Mouse (Mus musculus) heart, postnatal 0 days (tissue): ENCODE results near the gene Tmem203. TPM values are rescaled to one million over a fixed set of nuclear protein-coding genes. Genes with fewer than 3 reads are reported as not detected.
A peak's percentile ranks its signal among the peaks of the same experiment; 100 is the strongest.

Experiments used
- ATAC-seq: fragments of 200-750 bp; cut with Nextera tagmentation; 2 replicates; pipeline ENCODE4 v1.8.0; 2017; ENCODE audit warnings: low read depth, moderate number of reproducible peaks, moderate library complexity; ENCODE audit not compliant: insufficient read depth
- DNase-seq: peaks from one replicate; pipeline ENCODE4 v3.0.0-alpha.2; 2016; ENCODE audit warnings: low spot score
- H3K27ac ChIP-seq: fragments of 300-500 bp; sonication (generic); 2 replicates; pipeline ENCODE4 v1.5.1; 2014; ENCODE audit warnings: low read depth, mild to moderate bottlenecking
- H3K27me3 ChIP-seq: fragments of 300-500 bp; sonication (generic); 2 replicates; pipeline ENCODE4 v1.6.1; 2014; ENCODE audit warnings: low read length, mixed read lengths; ENCODE audit not compliant: control insufficient read depth, insufficient read depth
- H3K36me3 ChIP-seq: fragments of 300-500 bp; sonication (generic); replicated peaks from 2 replicates; pipeline ENCODE4 v1.6.1; 2014; ENCODE audit warnings: low read length, mixed read lengths; ENCODE audit not compliant: control insufficient read depth, insufficient read depth
- H3K4me1 ChIP-seq: fragments of 300-500 bp; sonication (generic); 2 replicates; pipeline ENCODE4 v1.6.1; 2014; ENCODE audit warnings: antibody characterized with exemption; ENCODE audit not compliant: control insufficient read depth, insufficient read depth
- H3K4me2 ChIP-seq: fragments of 300-500 bp; sonication (generic); 2 replicates; pipeline ENCODE4 v1.6.1; 2014; ENCODE audit warnings: low read depth, mild to moderate bottlenecking, low read length, moderate library complexity
- H3K4me3 ChIP-seq: fragments of 300-500 bp; sonication (generic); 2 replicates; pipeline ENCODE4 v1.5.1; 2014; ENCODE audit warnings: low read depth, low read length
- H3K9ac ChIP-seq: fragments of 300-500 bp; sonication (generic); replicated peaks from 2 replicates; pipeline ENCODE4 v1.6.1; 2014; ENCODE audit warnings: low read depth, low read length, mixed read lengths
- H3K9me3 ChIP-seq: fragments of 300-500 bp; sonication (generic); replicated peaks from 2 replicates; pipeline ENCODE4 v1.6.1; 2016; ENCODE audit warnings: low read length; ENCODE audit not compliant: control insufficient read depth
- CTCF ChIP-seq: IDR thresholded peaks from 2 replicates; pipeline ENCODE4 v1.5.1; 2016; ENCODE audit warnings: antibody characterized with exemption, control low read depth, low read depth
- EP300 ChIP-seq: IDR thresholded peaks from 2 replicates; pipeline ENCODE4 v1.6.1; 2016; ENCODE audit warnings: antibody characterized with exemption, low read depth
- WGBS: fragments of 180-500 bp; shearing (Covaris S2); extraction: QIAGEN DNeasy Blood & Tissue Kit; methylation state at CpG from one replicate; pipeline ENCODE4 v1.1.7; 2014; 5-methylcytosine and 5-hydroxymethylcytosine counted together
- polyA plus RNA-seq: library from polyadenylated mRNA; unstranded; fragments of >200 nt; fragmentation: Nextera tagmentation; extraction: Ambion mirVana; gene quantifications from 2 replicates; pipeline ENCODE4 v1.2.1, GENCODE M21; 2015
- total RNA-seq: library from RNA; depleted of rRNA; stranded (reverse); fragments of >200 nt; gene quantifications from 2 replicates; pipeline ENCODE4 v1.2.3, GENCODE M21; 2014; ENCODE audit warnings: low replicate concordance

The Tmem203 gene
- total and polyA plus RNA-seq, 2 experiments from 2014 or later, result 25.6 to 42.0 TPM

- Histone ChIP-seq H3K27ac (no peak overlapping the region), H3K9ac (no peak overlapping the region; the same call in 1 of the 2 replicates), H3K4me2 (peak overlapping the region; percentile 57), H3K4me1 (peaks cover 7% of the 10 kb centered on the region), H3K27me3 (peaks cover 47% of the 10 kb centered on the region), H3K9me3 (no peaks in the 10 kb centered on the region), H3K36me3 (no peaks in the 10 kb centered on the region), H3K4me3 (peak overlapping the region; percentile 36)
- TF ChIP-seq CTCF (no peak), EP300 (no peak)
- ATAC-seq (peak; percentile 56), DNase-seq (peak; percentile 47)
- WGBS, result 2% methylated on average over 29 of the region's 29 CpGs
Measured at GRCm38 (mm10) chr2:25240723-25241437, 14.4 kb upstream of the Tmem203 start.

GRCm38 (mm10) chr2:25241438-25241775 lies 13.8 kb upstream of the Tmem203 start:
- no peaks in the 10 kb centered on the region for H3K36me3 ChIP-seq
- no peak overlapping the region for H3K27ac ChIP-seq
- no peak overlapping the region for H3K9ac ChIP-seq
- peaks cover 43% of the 10 kb centered on the region for H3K27me3 ChIP-seq
- DNase-seq, result no peak
- H3K4me2 ChIP-seq, result peak overlapping the region; percentile 66
- H3K9me3 ChIP-seq, result no peaks in the 10 kb centered on the region
- TF ChIP-seq EP300 (no peak), CTCF (no peak)
- ATAC-seq, result 0 out of 2 replicates have a peak, but pooled peaks have one; percentile 7
- peak overlapping the region; percentile 41 for H3K4me3 ChIP-seq
- H3K4me1 ChIP-seq, result peaks cover 7% of the 10 kb centered on the region
- WGBS, result 24% methylated on average over 6 of the region's 6 CpGs

GRCm38 (mm10) chr2:25242101-25242506 lies 13.1 kb upstream of the Tmem203 start, which contains the start of the genes Rnf208 and Cysrt1:
Rnf208 (plus strand) TSS chr2:25242255.
Cysrt1 (minus strand) TSS chr2:25242452.
- Histone ChIP-seq H3K4me1 (peaks cover 7% of the 10 kb centered on the region), H3K9ac (0 out of 2 replicates have a peak within 1 kb of the TSS, but pooled peaks have one; percentile 7), H3K4me3 (peak within 1 kb of the TSS; percentile 41), H3K4me2 (peak within 1 kb of the TSS; percentile 66), H3K27me3 (peaks cover 43% of the 10 kb centered on the region), H3K9me3 (no peaks in the 10 kb centered on the region), H3K27ac (no peak within 1 kb of the TSS), H3K36me3 (no peaks in the 10 kb centered on the region)
- DNase-seq (no peak), ATAC-seq (no peak)
- WGBS, result under 1% methylated on average over 16 of the region's 59 CpGs
- TF ChIP-seq CTCF (no peak), EP300 (no peak)

- no peak overlapping the region for H3K4me3 ChIP-seq
- no peaks in the 10 kb centered on the region for H3K36me3 ChIP-seq
- no peak overlapping the region for H3K4me2 ChIP-seq
- H3K27ac ChIP-seq, result no peak overlapping the region
- H3K9ac ChIP-seq, result no peak overlapping the region
- TF ChIP-seq EP300, result no peak
- no peak for TF ChIP-seq CTCF
- ATAC-seq, result no peak
- peaks cover 43% of the 10 kb centered on the region for H3K27me3 ChIP-seq
- no peak for DNase-seq
- WGBS, result 60% methylated on average over 8 of the region's 8 CpGs
- peaks cover 7% of the 10 kb centered on the region for H3K4me1 ChIP-seq
- no peaks in the 10 kb centered on the region for H3K9me3 ChIP-seq
Measured at GRCm38 (mm10) chr2:25243342-25243741, 11.9 kb upstream of the Tmem203 start.

GRCm38 (mm10) chr2:25244144-25244543 lies 11.1 kb upstream of the Tmem203 start:
- Histone ChIP-seq H3K4me1 (peaks cover 7% of the 10 kb centered on the region), H3K9ac (no peak overlapping the region), H3K27me3 (peaks cover 40% of the 10 kb centered on the region), H3K4me2 (no peak overlapping the region), H3K9me3 (no peaks in the 10 kb centered on the region), H3K4me3 (no peak overlapping the region), H3K36me3 (peaks cover 4% of the 10 kb centered on the region), H3K27ac (no peak overlapping the region)
- no peak for TF ChIP-seq EP300
- no peak for TF ChIP-seq CTCF
- DNase-seq (no peak), ATAC-seq (no peak)
- 87% methylated on average over 4 of the region's 4 CpGs for WGBS
